28 mouse cellular contexts compared by ENCODE assay signal in the genomic region with DNA sequence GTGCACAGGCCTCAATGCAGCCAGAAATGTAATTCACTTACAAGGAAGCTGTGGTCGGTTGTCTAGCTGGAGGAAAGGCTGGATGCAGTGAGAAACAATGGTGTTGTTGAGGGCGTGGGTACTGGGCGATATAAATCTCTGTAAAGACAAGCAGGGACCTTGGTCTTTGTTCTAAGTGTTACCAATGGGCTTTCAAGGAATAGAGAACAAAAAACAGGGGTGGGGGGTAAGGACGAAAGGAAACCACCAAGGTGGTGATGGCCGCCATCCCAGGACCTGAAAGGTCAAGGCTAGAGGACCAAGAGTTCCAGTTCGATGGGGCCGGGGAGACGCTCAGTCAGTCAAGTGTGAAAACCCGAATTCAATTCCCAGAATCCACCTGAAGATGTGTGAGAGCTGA. TPM values are rescaled to one million over a fixed set of nuclear protein-coding genes. Genes with fewer than 3 reads are reported as not detected.
A peak's percentile ranks its signal among the peaks of the same experiment; 100 is the strongest.
DNase-seq lines count a peak whose midpoint lies in the region; ATAC-seq and TF ChIP-seq lines count a peak whose summit lies in the region.
"Had no signal": no experiment of that assay in that cellular context is flagged by ENCODE, and none has a peak within 500 bp of the region (broad histone marks: within the 10 kb centered on the region; RNA-seq: fewer than 3 reads in every experiment).

No protein-coding gene starts in this region.

- ATAC-seq in kidney, postnatal 0 days (replicated peaks; ENCODE audit: low FRiP score, low read depth) = no peak
- ATAC-seq in kidney, embryonic 16.5 days (ENCODE audit: low FRiP score, low TSS enrichment) = no peak
- ATAC-seq: CD4-positive, CD25-positive, alpha-beta regulatory T cell, adult 4 months; forebrain, embryonic 14.5 days; intestine, embryonic 16.5 days had no signal

- H3K4me2 ChIP-seq in kidney, postnatal 0 days (ENCODE audit: low read length) = no peak overlapping the region
- H3K4me2 ChIP-seq in kidney, embryonic 16.5 days (replicated peaks; ENCODE audit: low read depth, low read length) = no peak overlapping the region
- H3K4me2 ChIP-seq: embryonic facial prominence, embryonic 15.5 days; heart, embryonic 13.5 days; hindbrain, embryonic 15.5 days had no signal

- no peaks in the 10 kb centered on the region for H3K4me1 ChIP-seq in kidney, postnatal 0 days (replicated peaks; ENCODE audit: insufficient read depth, low read length)
- H3K4me1 ChIP-seq in kidney, embryonic 16.5 days (ENCODE audit: insufficient read depth, low read length) = peaks cover 4% of the 10 kb centered on the region; the same call in 1 of the 2 replicates
- H3K4me1 ChIP-seq: embryonic facial prominence, embryonic 15.5 days; forebrain, embryonic 10.5 days; hindbrain, embryonic 15.5 days had no signal

- H3K27ac ChIP-seq in kidney, postnatal 0 days = no peak overlapping the region
- no peak overlapping the region for H3K27ac ChIP-seq in kidney, embryonic 16.5 days (ENCODE audit: low read length)
- H3K27ac ChIP-seq: embryonic facial prominence, embryonic 15.5 days; forebrain, embryonic 10.5 days; heart, embryonic 13.5 days; hindbrain, embryonic 15.5 days had no signal

- WGBS in kidney, postnatal 0 days = 41% methylated on average over 9 of the region's 9 CpGs
- WGBS in kidney, embryonic 16.5 days = 49% methylated on average over 9 of the region's 9 CpGs

- no peak overlapping the region for H3K4me3 ChIP-seq in kidney, postnatal 0 days (replicated peaks; ENCODE audit: low read depth, low read length)
- no peak overlapping the region for H3K4me3 ChIP-seq in kidney, embryonic 16.5 days (ENCODE audit: low read length)
- H3K4me3 ChIP-seq: embryonic facial prominence, embryonic 15.5 days; erythroblast, embryonic 14.5 days; forebrain, embryonic 10.5 days; heart, embryonic 13.5 days; hindbrain, embryonic 15.5 days had no signal

- H3K36me3 ChIP-seq in kidney, postnatal 0 days (ENCODE audit: insufficient read depth, low read length) = no peaks in the 10 kb centered on the region
- no peaks in the 10 kb centered on the region for H3K36me3 ChIP-seq in kidney, embryonic 16.5 days (ENCODE audit: insufficient read depth, low read length)
- H3K36me3 ChIP-seq: embryonic facial prominence, embryonic 15.5 days; forebrain, embryonic 10.5 days; heart, embryonic 13.5 days; hindbrain, embryonic 15.5 days had no signal

- TF ChIP-seq CTCF in kidney, postnatal 0 days (IDR thresholded peaks at IDR 0.05; ENCODE audit: low read depth) = no peak

- H3K9me3 ChIP-seq in kidney, postnatal 0 days (replicated peaks; ENCODE audit: low read length) = no peaks in the 10 kb centered on the region
- H3K9me3 ChIP-seq in kidney, embryonic 16.5 days (ENCODE audit: low read length) = no peaks in the 10 kb centered on the region
- H3K9me3 ChIP-seq: embryonic facial prominence, embryonic 15.5 days; forebrain, embryonic 10.5 days; heart, embryonic 13.5 days; hindbrain, embryonic 15.5 days had no signal

- DNase-seq in adrenal gland, adult (ENCODE audit: inconsistent age in 2 of 2, low spot score in 1 of 2) = peak; percentile 44 to 75
- no peak for DNase-seq in adrenal gland, adult 18-20 months (ENCODE audit: low spot score in 2 of 2)
- peak; percentile 25 for DNase-seq in kidney, postnatal 0 days (ENCODE audit: low spot score)
- peak; percentile 11 for DNase-seq in lung, postnatal 10 days
- no peak for DNase-seq in lung, adult 18-20 months
- DNase-seq in ZHBTc4 (ENCODE audit: low read depth, low spot score) = peak; percentile 88
- DNase-seq in cerebellum, adult 11-12 months = no peak
- DNase-seq: B cell, adult 2 months; cerebellum, adult 2 months; cerebellum, postnatal 14 days; embryo, embryonic 11 days; gastrocnemius, postnatal 36 days; heart, adult 11 months; heart, postnatal 36 days had no signal

- no peaks in the 10 kb centered on the region for H3K27me3 ChIP-seq in kidney, postnatal 0 days (ENCODE audit: insufficient read depth, low read length)
- no peaks in the 10 kb centered on the region for H3K27me3 ChIP-seq in kidney, embryonic 16.5 days (ENCODE audit: insufficient read depth, low read length)
- H3K27me3 ChIP-seq: embryonic facial prominence, embryonic 15.5 days; heart, embryonic 13.5 days; hindbrain, embryonic 15.5 days had no signal

- H3K9ac ChIP-seq in kidney, postnatal 0 days (ENCODE audit: low read depth, low read length) = no peak overlapping the region
- H3K9ac ChIP-seq in kidney, embryonic 16.5 days (replicated peaks; ENCODE audit: low read length) = no peak overlapping the region
- H3K9ac ChIP-seq: embryonic facial prominence, embryonic 15.5 days; heart, embryonic 13.5 days; hindbrain, embryonic 15.5 days had no signal

RNA-seq across cellular contexts. Expression of gene Gm17581, which starts 2.1 kb away (rescaled TPM):
- total RNA-seq in adrenal gland, adult 18-20 months (2021) = not detected
- not detected in 2 replicates for polyA plus RNA-seq in kidney, postnatal 0 days (2015; fragmentation: Nextera tagmentation; extraction: Ambion mirVana)
- polyA plus RNA-seq in kidney, embryonic 16.5 days (2015; fragmentation: Nextera tagmentation; extraction: Ambion mirVana) = not detected in 2 replicates
- total RNA-seq: common myeloid progenitor, adult 5-6 weeks; gastrocnemius, adult 8-10 months; gastrocnemius, postnatal 36 days; heart, postnatal 36 days had no signal
- polyA plus RNA-seq: CD4-positive, CD25-positive, alpha-beta regulatory T cell, adult 4 months; cerebellum, adult 2 months; embryonic facial prominence, embryonic 11.5 days; embryonic facial prominence, embryonic 15.5 days; erythroblast, embryonic 14.5 days; forebrain, embryonic 10.5 days; forebrain, embryonic 14.5 days; heart, embryonic 13.5 days; heart, postnatal 0 days; hindbrain, embryonic 11.5 days; hindbrain, embryonic 15.5 days; intestine, embryonic 16.5 days had no signal

RNA-seq across cellular contexts. Expression of gene Edem2, which starts 8.5 kb away (rescaled TPM):
- 10 to 100 TPM; 36.9 to 46.2 TPM for total RNA-seq in adrenal gland, adult 18-20 months (2021)
- 36.4 and 38.1 TPM in 2 replicates for polyA plus RNA-seq in kidney, postnatal 0 days (2015; fragmentation: Nextera tagmentation; extraction: Ambion mirVana)
- 43.2 and 44.8 TPM in 2 replicates for polyA plus RNA-seq in kidney, embryonic 16.5 days (2015; fragmentation: Nextera tagmentation; extraction: Ambion mirVana)

RNA-seq across cellular contexts. Expression of gene Procr, which starts 13.1 kb away (rescaled TPM):
- total RNA-seq in adrenal gland, adult 18-20 months (2021) = 100 to 1,000 TPM in 1 of 2 experiments, 10 to 100 TPM in 1; 44.9 to 104 TPM
- 6.9 and 7.6 TPM in 2 replicates for polyA plus RNA-seq in kidney, postnatal 0 days (2015; fragmentation: Nextera tagmentation; extraction: Ambion mirVana)
- 13.0 and 13.1 TPM in 2 replicates for polyA plus RNA-seq in kidney, embryonic 16.5 days (2015; fragmentation: Nextera tagmentation; extraction: Ambion mirVana)
- polyA plus RNA-seq: CD4-positive, CD25-positive, alpha-beta regulatory T cell, adult 4 months had no signal

RNA-seq across cellular contexts. Expression of gene Mmp24, which starts 37.3 kb away (rescaled TPM):
- total RNA-seq in adrenal gland, adult 18-20 months (2021) = 1 to 10 TPM; 1.2 to 2.3 TPM
- 0.03 and 0.08 TPM in 2 replicates for polyA plus RNA-seq in kidney, postnatal 0 days (2015; fragmentation: Nextera tagmentation; extraction: Ambion mirVana)
- 0.07 and 0.09 TPM in 2 replicates for polyA plus RNA-seq in kidney, embryonic 16.5 days (2015; fragmentation: Nextera tagmentation; extraction: Ambion mirVana)
- total RNA-seq: gastrocnemius, adult 8-10 months; gastrocnemius, postnatal 36 days; heart, postnatal 36 days had no signal
- polyA plus RNA-seq: CD4-positive, CD25-positive, alpha-beta regulatory T cell, adult 4 months had no signal

RNA-seq across cellular contexts. Expression of gene Trpc4ap, which starts 45.6 kb away (rescaled TPM):
- 100 to 1,000 TPM; 123 to 144 TPM for total RNA-seq in adrenal gland, adult 18-20 months (2021)
- 100 and 102 TPM in 2 replicates for polyA plus RNA-seq in kidney, postnatal 0 days (2015; fragmentation: Nextera tagmentation; extraction: Ambion mirVana)
- 135 and 143 TPM in 2 replicates for polyA plus RNA-seq in kidney, embryonic 16.5 days (2015; fragmentation: Nextera tagmentation; extraction: Ambion mirVana)

Comparison
In these comparisons a context has a peak if more than half of its experiments do, and no peak if none do; other contexts are left out.
1. DNase-seq: peak in adrenal gland, adult (2 of 2), kidney, postnatal 0 days (single experiment), lung, postnatal 10 days (single experiment) and ZHBTc4 (single experiment); none in adrenal gland, adult 18-20 months (0 of 2), lung, adult 18-20 months (0 of 2) and cerebellum, adult 11-12 months (single experiment).